ENCODE assay signal across 10 mouse cellular contexts in genomic region chr11:99413247-99413646, GRCm38 (mm10). TPM values are rescaled to one million over a fixed set of nuclear protein-coding genes. Genes with fewer than 3 reads are reported as not detected.
A peak's percentile ranks its signal among the peaks of the same experiment; 100 is the strongest.
DNase-seq lines count a peak whose midpoint lies in the region; ATAC-seq and TF ChIP-seq lines count a peak whose summit lies in the region.
"Had no signal": no experiment of that assay in that cellular context is flagged by ENCODE, and none has a peak within 500 bp of the region (broad histone marks: within the 10 kb centered on the region; RNA-seq: fewer than 3 reads in every experiment).

No protein-coding gene starts in this region.

- H3K4me2 ChIP-seq in intestine, postnatal 0 days (replicated peaks; ENCODE audit: low read depth): no peak overlapping the region
- H3K4me2 ChIP-seq in intestine, embryonic 15.5 days (replicated peaks): no peak overlapping the region
- H3K4me2 ChIP-seq: embryonic facial prominence, embryonic 12.5 days; limb, embryonic 12.5 days had no signal

- 0 out of 2 replicates have a peak, but pooled peaks cover 2% of the 10 kb centered on the region for H3K27me3 ChIP-seq in intestine, postnatal 0 days (replicated peaks; ENCODE audit: control insufficient read depth, insufficient read depth, low read length)
- H3K27me3 ChIP-seq in intestine, embryonic 15.5 days (replicated peaks): no peaks in the 10 kb centered on the region
- H3K27me3 ChIP-seq: limb, embryonic 12.5 days had no signal

- TF ChIP-seq CTCF in intestine, postnatal 0 days (IDR thresholded peaks at IDR 0.05; ENCODE audit: low read depth): peak; percentile 84

- H3K9ac ChIP-seq in intestine, postnatal 0 days (ENCODE audit: low read depth, low read length): no peak overlapping the region
- no peak overlapping the region for H3K9ac ChIP-seq in intestine, embryonic 15.5 days
- H3K9ac ChIP-seq: embryonic facial prominence, embryonic 12.5 days; limb, embryonic 12.5 days had no signal

- no peaks in the 10 kb centered on the region for H3K9me3 ChIP-seq in intestine, postnatal 0 days (ENCODE audit: control insufficient read depth)
- no peaks in the 10 kb centered on the region for H3K9me3 ChIP-seq in intestine, embryonic 15.5 days
- H3K9me3 ChIP-seq: embryonic facial prominence, embryonic 12.5 days; limb, embryonic 12.5 days had no signal

- 15% methylated on average over 6 of the region's 6 CpGs for WGBS in intestine, postnatal 0 days
- 16% methylated on average over 6 of the region's 6 CpGs for WGBS in intestine, embryonic 15.5 days

- no peak overlapping the region for H3K4me3 ChIP-seq in intestine, postnatal 0 days (ENCODE audit: low read depth, low read length)
- no peak overlapping the region for H3K4me3 ChIP-seq in intestine, embryonic 15.5 days (replicated peaks)
- H3K4me3 ChIP-seq: embryonic facial prominence, embryonic 12.5 days; limb, embryonic 12.5 days had no signal

- no peaks in the 10 kb centered on the region for H3K4me1 ChIP-seq in intestine, postnatal 0 days (replicated peaks; ENCODE audit: control insufficient read depth, insufficient read depth, low read length)
- no peaks in the 10 kb centered on the region for H3K4me1 ChIP-seq in intestine, embryonic 15.5 days (replicated peaks)
- H3K4me1 ChIP-seq: embryonic facial prominence, embryonic 12.5 days; limb, embryonic 12.5 days had no signal

- H3K27ac ChIP-seq in intestine, postnatal 0 days (ENCODE audit: low read depth, low read length): no peak overlapping the region
- H3K27ac ChIP-seq in intestine, embryonic 15.5 days: no peak overlapping the region
- H3K27ac ChIP-seq: embryonic facial prominence, embryonic 12.5 days; limb, embryonic 12.5 days had no signal

- ATAC-seq in intestine, postnatal 0 days: no peak
- no peak for ATAC-seq in intestine, embryonic 15.5 days
- ATAC-seq in granulocyte monocyte progenitor cell, adult 5-6 weeks (replicated peaks; ENCODE audit: poor library complexity, severe bottlenecking): no peak

- DNase-seq in urinary bladder, postnatal 36 days (ENCODE audit: low spot score in 2 of 2): peak; percentile 32 to 44
- no peak for DNase-seq in urinary bladder, adult 18-20 months (ENCODE audit: low spot score in 2 of 2)
- DNase-seq in embryo, embryonic 11 days: peak; percentile 66
- DNase-seq in lung, postnatal 25 days (ENCODE audit: low spot score): peak; percentile 23
- no peak for DNase-seq in natural killer cell, adult 2 months (ENCODE audit: low spot score in 2 of 2)

- H3K36me3 ChIP-seq in intestine, postnatal 0 days (ENCODE audit: control insufficient read depth, insufficient read depth): no peaks in the 10 kb centered on the region
- no peaks in the 10 kb centered on the region for H3K36me3 ChIP-seq in intestine, embryonic 15.5 days
- H3K36me3 ChIP-seq: embryonic facial prominence, embryonic 12.5 days; limb, embryonic 12.5 days had no signal

RNA-seq across cellular contexts. Expression of gene Krt12, which starts 8.8 kb away (rescaled TPM):
- polyA plus RNA-seq in intestine, postnatal 0 days (2015; fragmentation: Nextera tagmentation; extraction: Ambion mirVana): 0.07 and 0.10 TPM in 2 replicates
- not detected in 2 replicates for polyA plus RNA-seq in intestine, embryonic 15.5 days (2015; fragmentation: Nextera tagmentation; extraction: Ambion mirVana)
- total RNA-seq in granulocyte monocyte progenitor cell, adult 5-6 weeks (2014; fragmentation: Nextera tagmentation): not detected in 2 replicates
- not detected in 2 replicates for total RNA-seq in granulocyte monocyte progenitor cell, adult 5-6 weeks (2017)
- polyA plus RNA-seq: embryonic facial prominence, embryonic 12.5 days; limb, embryonic 12.5 days had no signal

RNA-seq across cellular contexts. Expression of gene Krt10, which starts 24.1 kb away (rescaled TPM):
- 13.6 and 14.5 TPM in 2 replicates for polyA plus RNA-seq in intestine, postnatal 0 days (2015; fragmentation: Nextera tagmentation; extraction: Ambion mirVana)
- 18.3 and 21.2 TPM in 2 replicates for polyA plus RNA-seq in intestine, embryonic 15.5 days (2015; fragmentation: Nextera tagmentation; extraction: Ambion mirVana)
- total RNA-seq in granulocyte monocyte progenitor cell, adult 5-6 weeks (2014; fragmentation: Nextera tagmentation): 1.7 and 7.5 TPM in 2 replicates
- 0.39 TPM in 1 of 2 replicates, not detected in the other for total RNA-seq in granulocyte monocyte progenitor cell, adult 5-6 weeks (2017)

RNA-seq across cellular contexts. Expression of gene Krt20, which starts 24.7 kb away (rescaled TPM):
- 166 and 189 TPM in 2 replicates for polyA plus RNA-seq in intestine, postnatal 0 days (2015; fragmentation: Nextera tagmentation; extraction: Ambion mirVana)
- 64.3 and 72.9 TPM in 2 replicates for polyA plus RNA-seq in intestine, embryonic 15.5 days (2015; fragmentation: Nextera tagmentation; extraction: Ambion mirVana)
- not detected in 2 replicates for total RNA-seq in granulocyte monocyte progenitor cell, adult 5-6 weeks (2014; fragmentation: Nextera tagmentation)
- total RNA-seq in granulocyte monocyte progenitor cell, adult 5-6 weeks (2017): not detected in 2 replicates

RNA-seq across cellular contexts. Expression of gene Krt28, which starts 38.5 kb away (rescaled TPM):
- polyA plus RNA-seq in intestine, postnatal 0 days (2015; fragmentation: Nextera tagmentation; extraction: Ambion mirVana): not detected in 2 replicates
- polyA plus RNA-seq in intestine, embryonic 15.5 days (2015; fragmentation: Nextera tagmentation; extraction: Ambion mirVana): 0.09 TPM in 1 of 2 replicates, not detected in the other
- not detected in 2 replicates for total RNA-seq in granulocyte monocyte progenitor cell, adult 5-6 weeks (2014; fragmentation: Nextera tagmentation)
- total RNA-seq in granulocyte monocyte progenitor cell, adult 5-6 weeks (2017): not detected in 2 replicates
- polyA plus RNA-seq: limb, embryonic 12.5 days had no signal

Comparison
In these comparisons a context has a peak if more than half of its experiments do, and no peak if none do; other contexts are left out.
1. DNase-seq: peak in urinary bladder, postnatal 36 days (2 of 2), embryo, embryonic 11 days (single experiment) and lung, postnatal 25 days (single experiment); none in urinary bladder, adult 18-20 months (0 of 2) and natural killer cell, adult 2 months (0 of 2).